Mouse (Mus musculus) small intestine, adult 2 months (tissue): Measurements from ENCODE around the gene Tmem215.

ENCODE experiments used
- CTCF ChIP-seq: fragments of 200-500 bp; IDR thresholded peaks from 2 replicates; pipeline ENCODE4 v1.5.1; 2012; ENCODE audit warnings: low read depth, mild to moderate bottlenecking, control low read depth, inconsistent platforms, low read length, moderate library complexity, mixed read lengths; ENCODE audit not compliant: insufficient replicate concordance, insufficient read length; ENCODE audit errors: extremely low read depth
- POLR2A ChIP-seq: fragments of 200-500 bp; IDR thresholded peaks from 2 replicates; pipeline ENCODE4 v1.6.1; 2012; ENCODE audit warnings: low read depth, mild to moderate bottlenecking, control low read depth, inconsistent platforms, low read length, moderate library complexity

GRCm38 (mm10) chr4:40518545-40519324, 46.8 kb downstream of the Tmem215 start:
- no peak for TF ChIP-seq CTCF
- TF ChIP-seq POLR2A, result no peak
